Mouse (Mus musculus) forebrain, embryonic 14.5 days (tissue): Measurements from ENCODE around the gene Adi1. TPM values are rescaled to one million over a fixed set of nuclear protein-coding genes. Genes with fewer than 3 reads are reported as not detected.

Experiments
- ATAC-seq: fragments of 200-750 bp; cut with Nextera tagmentation; 2 replicates; pipeline ENCODE4 v1.8.0; 2017; ENCODE audit warnings: mild to moderate bottlenecking, moderate library complexity
- DNase-seq: peaks from one replicate; pipeline ENCODE4 v3.0.0-alpha.2; 2015; ENCODE audit warnings: low spot score
- H3K27ac ChIP-seq: fragments of 300-500 bp; sonication (generic); 2 replicates; pipeline ENCODE4 v1.5.1; 2014; ENCODE audit warnings: low read depth, mild to moderate bottlenecking, control low read depth, low read length, moderate library complexity
- H3K27me3 ChIP-seq: fragments of 300-500 bp; sonication (generic); replicated peaks from 2 replicates; pipeline ENCODE4 v1.6.1; 2014; ENCODE audit warnings: low read length, control low read depth, mixed read lengths; ENCODE audit not compliant: control insufficient read depth, insufficient read depth
- H3K36me3 ChIP-seq: fragments of 300-500 bp; sonication (generic); 2 replicates; pipeline ENCODE4 v1.6.1; 2014; ENCODE audit warnings: low read length, control low read depth; ENCODE audit not compliant: control insufficient read depth, insufficient read depth
- H3K4me1 ChIP-seq: fragments of 300-500 bp; sonication (generic); 2 replicates; pipeline ENCODE4 v1.6.1; 2014; ENCODE audit warnings: antibody characterized with exemption, low read length, control low read depth; ENCODE audit not compliant: control insufficient read depth, insufficient read depth
- H3K4me2 ChIP-seq: fragments of 300-500 bp; sonication (generic); 2 replicates; pipeline ENCODE4 v1.6.1; 2014; ENCODE audit warnings: mild to moderate bottlenecking, control low read depth, low read length
- H3K4me3 ChIP-seq: fragments of 300-500 bp; sonication (generic); 2 replicates; pipeline ENCODE4 v1.5.1; 2014; ENCODE audit warnings: low read depth, low read length, control low read depth
- H3K9ac ChIP-seq: fragments of 300-500 bp; sonication (generic); 2 replicates; pipeline ENCODE4 v1.6.1; 2014; ENCODE audit warnings: mild to moderate bottlenecking, low read length, control low read depth, moderate library complexity
- H3K9me3 ChIP-seq: fragments of 300-500 bp; sonication (generic); replicated peaks from 2 replicates; pipeline ENCODE4 v1.6.1; 2016; ENCODE audit warnings: low read length, control low read depth, mixed read lengths; ENCODE audit not compliant: control insufficient read depth
- WGBS: fragments of 180-500 bp; shearing (Covaris S2); extraction: QIAGEN DNeasy Blood & Tissue Kit; methylation state at CpG from one replicate; pipeline ENCODE4 v1.1.7; 2014; 5-methylcytosine and 5-hydroxymethylcytosine counted together
- polyA plus RNA-seq: library from polyadenylated mRNA; unstranded; fragments of >200 nt; fragmentation: Nextera tagmentation; extraction: Ambion mirVana; gene quantifications from 2 replicates; pipeline ENCODE4 v1.2.1, GENCODE M21; 2014

Adi1 gene
- polyA plus RNA-seq, 1 experiment from 2014 or later, result 44.8 TPM

DNA sequence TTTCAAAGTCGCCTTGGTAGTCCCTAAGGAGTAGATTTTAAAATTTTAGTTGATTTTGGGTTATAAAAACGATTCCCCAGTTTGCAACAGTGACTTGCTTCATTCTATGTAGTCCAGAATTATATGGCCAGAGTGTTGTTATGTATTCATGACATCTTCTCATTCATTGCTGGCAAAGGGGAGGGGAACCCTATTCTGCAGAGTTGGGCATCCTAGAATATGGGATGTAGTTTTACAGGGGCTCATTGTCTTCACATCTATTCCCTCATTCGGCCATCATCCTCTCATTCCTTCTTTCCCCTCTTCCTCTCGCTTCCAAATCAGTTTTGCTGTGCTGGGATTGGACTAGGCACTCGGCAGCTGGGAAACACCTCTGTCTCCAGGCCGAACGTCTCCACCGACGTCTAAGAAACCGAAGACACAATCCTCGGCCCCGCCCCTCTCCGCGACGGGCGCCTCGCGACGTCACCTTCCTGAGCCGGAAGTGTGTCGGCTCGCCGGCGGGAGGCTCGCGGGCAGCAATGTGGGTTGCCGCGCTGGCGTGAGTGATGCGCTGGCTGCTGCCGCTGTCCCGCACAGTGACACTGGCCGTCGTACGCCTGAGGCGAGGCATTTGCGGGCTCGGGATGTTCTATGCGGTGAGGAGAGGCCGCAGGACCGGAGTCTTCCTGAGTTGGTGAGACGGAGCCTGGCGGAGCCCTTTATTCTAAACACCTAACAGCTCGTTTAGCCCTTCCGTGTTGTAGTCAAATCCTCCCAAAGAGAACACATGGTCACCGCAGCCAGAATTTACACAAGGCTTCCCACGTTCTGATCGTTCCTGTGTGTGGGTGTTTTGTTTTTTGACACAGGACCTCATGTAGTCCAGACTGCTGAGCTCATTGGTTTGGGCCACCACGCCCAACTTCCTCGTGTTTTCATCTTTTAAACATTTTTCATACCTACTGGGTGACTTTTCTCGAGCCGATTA lies 25.6 kb upstream of the Adi1 start, which contains the start of gene Rnaseh1:
TSS of gene Rnaseh1 (plus strand) at position 462 of the 970 bp plus-strand sequence.
- Histone ChIP-seq H3K4me3 (peak within 1 kb of the TSS; percentile 75), H3K27ac (peak within 1 kb of the TSS; percentile 77), H3K4me2 (peak within 1 kb of the TSS; percentile 73), H3K27me3 (peaks cover 4% of the 10 kb centered on the region; the same call in 1 of the 2 replicates), H3K36me3 (peaks cover 15% of the 10 kb centered on the region), H3K9me3 (no peaks in the 10 kb centered on the region), H3K4me1 (peaks cover 7% of the 10 kb centered on the region), H3K9ac (peak within 1 kb of the TSS; percentile 79)
- ATAC-seq (peak; percentile 98), DNase-seq (peak; percentile 93)
- WGBS, result 2% methylated on average over 52 of the region's 52 CpGs

GRCm38 (mm10) chr12:28662628-28663027 lies 12.4 kb upstream of the Adi1 start:
- Histone ChIP-seq H3K9ac (no peak overlapping the region), H3K27ac (no peak overlapping the region), H3K36me3 (peaks cover 29% of the 10 kb centered on the region), H3K4me1 (0 out of 2 replicates have a peak, but pooled peaks cover 6% of the 10 kb centered on the region), H3K9me3 (no peaks in the 10 kb centered on the region), H3K4me2 (no peak overlapping the region), H3K27me3 (no peaks in the 10 kb centered on the region), H3K4me3 (no peak overlapping the region)
- DNase-seq (no peak), ATAC-seq (no peak)
- 84% methylated on average over 4 of the region's 4 CpGs for WGBS

- H3K27ac ChIP-seq, result no peak overlapping the region
- H3K36me3 ChIP-seq, result no peaks in the 10 kb centered on the region
- WGBS, result 77% methylated on average over 4 of the region's 4 CpGs
Measured at GRCm38 (mm10) chr12:28666734-28667133, 8.3 kb upstream of the Adi1 start.

GRCm38 (mm10) chr12:28667287-28667686 lies 7.7 kb upstream of the Adi1 start:
- Histone ChIP-seq H3K4me1 (0 out of 2 replicates have a peak, but pooled peaks cover 6% of the 10 kb centered on the region), H3K4me2 (no peak overlapping the region), H3K27ac (no peak overlapping the region), H3K27me3 (no peaks in the 10 kb centered on the region), H3K4me3 (no peak overlapping the region), H3K9ac (peak overlapping the region; percentile 8; the same call in 1 of the 2 replicates), H3K9me3 (no peaks in the 10 kb centered on the region), H3K36me3 (no peaks in the 10 kb centered on the region)
- ATAC-seq (no peak), DNase-seq (no peak)
- WGBS, result 67% methylated on average over 8 of the region's 8 CpGs

More at GRCm38 (mm10) chr12:28666734-28667133, 8.3 kb upstream of the Adi1 start:
- DNase-seq, result no peak
- ATAC-seq, result no peak
- no peaks in the 10 kb centered on the region for H3K9me3 ChIP-seq
- no peaks in the 10 kb centered on the region for H3K27me3 ChIP-seq
- no peak overlapping the region for H3K9ac ChIP-seq
- 0 out of 2 replicates have a peak, but pooled peaks cover 6% of the 10 kb centered on the region for H3K4me1 ChIP-seq
- no peak overlapping the region for H3K4me2 ChIP-seq
- no peak overlapping the region for H3K4me3 ChIP-seq

GRCm38 (mm10) chr12:28674038-28674720 lies 852 bp upstream of the Adi1 start:
- DNase-seq, result no peak
- no peak overlapping the region for H3K4me3 ChIP-seq
- 86% methylated on average over 10 of the region's 10 CpGs for WGBS

GRCm38 (mm10) chr12:28675925-28676209 lies 836 bp downstream of the Adi1 start:
- 73% methylated on average over 5 of the region's 5 CpGs for WGBS
- Histone ChIP-seq H3K4me2 (peak overlapping the region; percentile 61), H3K4me3 (peak overlapping the region; percentile 51), H3K9ac (peak overlapping the region; percentile 69), H3K27me3 (no peaks in the 10 kb centered on the region), H3K9me3 (no peaks in the 10 kb centered on the region), H3K27ac (peak overlapping the region; percentile 92), H3K4me1 (peaks cover 7% of the 10 kb centered on the region), H3K36me3 (no peaks in the 10 kb centered on the region)
- no peak for ATAC-seq
- no peak for DNase-seq

More at GRCm38 (mm10) chr12:28674038-28674720, 852 bp upstream of the Adi1 start:
- Histone ChIP-seq H3K9me3 (no peaks in the 10 kb centered on the region), H3K27me3 (no peaks in the 10 kb centered on the region), H3K9ac (no peak overlapping the region), H3K36me3 (no peaks in the 10 kb centered on the region), H3K4me2 (peak overlapping the region; percentile 61; the same call in 1 of the 2 replicates), H3K4me1 (peaks cover 7% of the 10 kb centered on the region), H3K27ac (0 out of 2 replicates have a peak overlapping the region, but pooled peaks have one; percentile 92)
- ATAC-seq, result no peak

GRCm38 (mm10) chr12:28684674-28685073 lies 9.6 kb downstream of the Adi1 start:
- no peak overlapping the region for H3K9ac ChIP-seq
- no peak for ATAC-seq

DNA sequence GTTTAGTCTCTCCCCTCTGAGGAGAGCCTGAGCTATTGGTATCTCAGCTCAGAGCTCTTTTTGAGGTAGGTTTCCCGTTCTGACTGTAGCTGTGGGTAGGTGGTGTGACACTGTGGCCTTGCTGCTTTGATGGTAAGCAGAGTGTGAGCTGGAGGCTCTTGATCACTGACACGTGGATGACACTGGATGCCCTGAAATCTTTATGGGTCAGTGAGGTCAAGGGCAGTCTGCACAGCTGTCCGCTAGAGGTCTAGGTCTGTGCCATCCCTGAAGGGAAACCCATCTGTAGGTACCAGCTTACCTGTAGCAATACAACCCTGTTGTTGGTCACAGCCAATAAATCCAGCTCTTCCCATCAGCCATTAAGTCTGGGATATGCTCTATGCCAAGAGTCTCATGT lies 10.7 kb downstream of the Adi1 start:
- 86% methylated on average over 3 of the region's 3 CpGs for WGBS

More at GRCm38 (mm10) chr12:28684674-28685073, 9.6 kb downstream of the Adi1 start:
- H3K9me3 ChIP-seq, result no peaks in the 10 kb centered on the region
- no peaks in the 10 kb centered on the region for H3K27me3 ChIP-seq
- WGBS, result 88% methylated on average over 1 of the region's 1 CpGs
- DNase-seq, result no peak
- H3K36me3 ChIP-seq, result peaks cover 8% of the 10 kb centered on the region; the same call in 1 of the 2 replicates
- no peak overlapping the region for H3K4me3 ChIP-seq
- no peaks in the 10 kb centered on the region for H3K4me1 ChIP-seq
- no peak overlapping the region for H3K27ac ChIP-seq
- H3K4me2 ChIP-seq, result no peak overlapping the region

More for the DNA sequence above, 10.7 kb downstream of the Adi1 start:
- DNase-seq (no peak), ATAC-seq (no peak)
- H3K36me3 ChIP-seq, result peaks cover 15% of the 10 kb centered on the region
- no peak overlapping the region for H3K27ac ChIP-seq
- no peak overlapping the region for H3K4me3 ChIP-seq
- H3K27me3 ChIP-seq, result no peaks in the 10 kb centered on the region
- no peaks in the 10 kb centered on the region for H3K4me1 ChIP-seq
- H3K9me3 ChIP-seq, result no peaks in the 10 kb centered on the region
- no peak overlapping the region for H3K4me2 ChIP-seq
- H3K9ac ChIP-seq, result no peak overlapping the region
